Mouse (Mus musculus): Measurements from ENCODE around the gene Ggact.

DNA sequence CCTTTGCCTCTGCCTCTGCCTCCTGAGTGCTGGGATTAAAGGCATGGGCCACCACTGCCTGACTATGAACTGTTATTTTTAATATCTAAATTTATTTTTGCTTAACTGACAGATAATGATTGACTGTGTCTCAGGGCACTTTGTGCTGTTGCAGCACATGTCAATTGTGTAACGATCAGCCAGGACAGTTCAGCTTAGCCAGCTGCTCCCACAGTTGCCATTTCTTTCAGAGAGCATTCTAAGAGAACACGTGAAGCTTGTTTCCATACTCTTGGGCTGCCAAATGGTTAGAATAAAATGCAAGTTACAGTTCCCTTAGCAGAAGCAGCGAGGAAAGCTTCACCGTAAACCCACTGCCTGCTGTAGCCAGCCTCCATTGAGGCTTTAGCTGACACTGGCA, 113.3 kb downstream of the Ggact start:
- TF ChIP-seq HCFC1 (IDR thresholded peaks at IDR 0.05; ENCODE audit: borderline replicate concordance, insufficient read depth, low read length) = no peak
- TF ChIP-seq ZC3H11A (IDR thresholded peaks at IDR 0.05; ENCODE audit: borderline replicate concordance, low read depth, low read length) = no peak
- TF ChIP-seq ZNF384 (IDR thresholded peaks at IDR 0.05; ENCODE audit: low read depth, low read length) = no peak

Data from ES-E14 (cell line).